23 mouse cellular contexts compared by ENCODE assay signal in the genomic region with DNA sequence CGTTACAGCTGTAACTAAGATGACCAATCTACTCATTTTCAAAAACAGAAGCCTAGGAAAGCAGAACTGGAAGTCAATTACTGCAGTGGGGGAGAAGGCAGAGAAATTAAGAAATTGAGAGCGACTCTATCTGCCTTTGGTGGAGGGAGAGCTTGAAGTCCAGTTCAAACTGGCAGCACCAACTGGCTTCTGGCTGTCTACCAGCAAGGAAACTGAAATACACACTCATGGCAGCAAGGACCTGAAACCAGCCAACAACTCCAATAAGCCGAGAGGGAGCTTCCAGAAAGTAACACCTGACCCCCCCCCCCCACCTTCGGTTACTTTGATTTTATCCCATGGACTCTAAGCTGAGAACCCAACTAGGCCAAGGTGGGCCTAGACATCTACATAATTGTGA.
DNase-seq lines count a peak whose midpoint lies in the region; ATAC-seq and TF ChIP-seq lines count a peak whose summit lies in the region.
"Had no signal": no experiment of that assay in that cellular context is flagged by ENCODE, and none has a peak within 500 bp of the region (broad histone marks: within the 10 kb centered on the region; RNA-seq: fewer than 3 reads in every experiment).

No protein-coding gene starts in this region.

- H3K27me3 ChIP-seq in liver, adult 2 months (ENCODE audit: control insufficient read depth, insufficient read depth, low read length), result no peaks in the 10 kb centered on the region
- H3K27me3 ChIP-seq in liver, postnatal 0 days (ENCODE audit: insufficient read depth, low read length), result no peaks in the 10 kb centered on the region
- H3K27me3 ChIP-seq: CH12.LX; embryonic facial prominence, embryonic 13.5 days; forebrain, embryonic 12.5 days; heart, embryonic 15.5 days; hindbrain, embryonic 13.5 days; Patski had no signal

- peaks cover 12% of the 10 kb centered on the region; the same call in 1 of the 2 replicates for H3K4me1 ChIP-seq in liver, adult 2 months (ENCODE audit: control insufficient read depth, insufficient read depth, low read length)
- no peaks in the 10 kb centered on the region for H3K4me1 ChIP-seq in liver, postnatal 0 days (ENCODE audit: insufficient read depth)
- H3K4me1 ChIP-seq: embryonic facial prominence, embryonic 13.5 days; forebrain, embryonic 12.5 days; hindbrain, embryonic 13.5 days had no signal

- H3K27ac ChIP-seq in liver, adult 2 months (replicated peaks; ENCODE audit: insufficient read depth, low read depth, low read length), result peak overlapping the region; percentile 3
- H3K27ac ChIP-seq in liver, postnatal 0 days (ENCODE audit: low read depth), result no peak overlapping the region
- H3K27ac ChIP-seq: embryonic facial prominence, embryonic 13.5 days; forebrain, embryonic 12.5 days; heart, adult 2 months; heart, embryonic 15.5 days; hindbrain, embryonic 13.5 days; hindbrain, postnatal 0 days had no signal

- 43% methylated on average over 4 of the region's 4 CpGs for WGBS in liver, adult 2 months
- WGBS in liver, postnatal 0 days (ENCODE audit: insufficient replicate concordance), result 77% methylated on average over 4 of the region's 4 CpGs

- no peak for TF ChIP-seq POLR2A in liver, adult 2 months (IDR thresholded peaks at IDR 0.05; ENCODE audit: extremely low read depth, insufficient read depth, low read length)

- H3K9ac ChIP-seq in liver, adult 2 months (ENCODE audit: low read depth, low read length), result no peak overlapping the region
- no peak overlapping the region for H3K9ac ChIP-seq in liver, postnatal 0 days (replicated peaks)
- H3K9ac ChIP-seq: embryonic facial prominence, embryonic 13.5 days; forebrain, embryonic 12.5 days; heart, embryonic 15.5 days; hindbrain, embryonic 13.5 days had no signal

- intact Hi-C loops in gastrocnemius, postnatal 14 days (cut with DNase I; ENCODE audit: low total_unique reads), result no loop called here

- H3K36me3 ChIP-seq in liver, adult 2 months (ENCODE audit: control insufficient read depth, insufficient read depth, low read length), result peaks cover 28% of the 10 kb centered on the region
- H3K36me3 ChIP-seq in liver, postnatal 0 days (replicated peaks; ENCODE audit: insufficient read depth, low read length), result no peaks in the 10 kb centered on the region
- H3K36me3 ChIP-seq: embryonic facial prominence, embryonic 13.5 days; forebrain, embryonic 12.5 days; heart, embryonic 15.5 days; hindbrain, embryonic 13.5 days had no signal

- no peak for ATAC-seq in liver, postnatal 0 days
- ATAC-seq: activated CD4-positive, CD25-positive, alpha-beta regulatory T cell, adult 4 months; forebrain, embryonic 16.5 days; hindbrain, postnatal 0 days; Patski had no signal

- no peaks in the 10 kb centered on the region for H3K9me3 ChIP-seq in liver, postnatal 0 days (ENCODE audit: low read length)
- H3K9me3 ChIP-seq: embryonic facial prominence, embryonic 13.5 days; forebrain, embryonic 12.5 days; heart, embryonic 15.5 days; hindbrain, embryonic 13.5 days had no signal

- H3K4me2 ChIP-seq in liver, postnatal 0 days (ENCODE audit: low read depth, low read length), result no peak overlapping the region
- H3K4me2 ChIP-seq: embryonic facial prominence, embryonic 13.5 days; forebrain, embryonic 12.5 days; heart, embryonic 11.5 days; heart, embryonic 15.5 days; hindbrain, embryonic 13.5 days had no signal

- no peak for TF ChIP-seq EP300 in liver, postnatal 0 days (IDR thresholded peaks at IDR 0.05; ENCODE audit: low read depth)

- no peak for TF ChIP-seq CTCF in liver, adult 2 months (IDR thresholded peaks at IDR 0.05; ENCODE audit: low read depth, low read length)
- no peak for TF ChIP-seq CTCF in liver, postnatal 0 days (IDR thresholded peaks at IDR 0.05; ENCODE audit: low read depth)

- DNase-seq in cerebellum, postnatal 10 days, result peak; percentile 33 to 59
- no peak for DNase-seq in cerebellum, postnatal 25 days
- DNase-seq in liver, adult 2 months (ENCODE audit: extremely low read depth, low read depth, low spot score), result peak; percentile 74
- no peak for DNase-seq in liver, postnatal 0 days
- DNase-seq in gastrocnemius, postnatal 14 days, result peak; percentile 48
- no peak for DNase-seq in urinary bladder, adult 18-20 months (ENCODE audit: low spot score in 2 of 2)
- DNase-seq in layer of hippocampus, postnatal 14 days (ENCODE audit: low spot score in 2 of 2), result no peak
- DNase-seq: adrenal gland, postnatal 25 days; cerebellum, adult 18-20 months; cerebellum, postnatal 36 days; heart, adult 2 months; heart, postnatal 14 days; kidney, adult 18-20 months had no signal

- no peaks in the 10 kb centered on the region for H3K79me2 ChIP-seq in liver, adult 2 months (ENCODE audit: control insufficient read depth, insufficient read depth, low read length)

- no peak overlapping the region for H3K4me3 ChIP-seq in liver, adult 2 months (ENCODE audit: insufficient read depth, low read depth, low read length)
- H3K4me3 ChIP-seq in liver, postnatal 0 days (ENCODE audit: low read depth, low read length), result no peak overlapping the region
- H3K4me3 ChIP-seq: embryonic facial prominence, embryonic 13.5 days; forebrain, embryonic 12.5 days; heart, adult 2 months; heart, embryonic 15.5 days; hindbrain, embryonic 13.5 days had no signal

Comparison
In these comparisons a context has a peak if more than half of its experiments do, and no peak if none do; other contexts are left out.
1. DNase-seq: peak in cerebellum, postnatal 10 days (2 of 2), liver, adult 2 months (single experiment) and gastrocnemius, postnatal 14 days (single experiment); none in cerebellum, postnatal 25 days (0 of 2), liver, postnatal 0 days (single experiment), urinary bladder, adult 18-20 months (0 of 2) and layer of hippocampus, postnatal 14 days (0 of 2).